Mouse (Mus musculus) cortical plate, adult 2 months (tissue): ENCODE data around the gene Pak6. TPM values are rescaled to one million over a fixed set of nuclear protein-coding genes. Genes with fewer than 3 reads are reported as not detected.
"Not testable (repeated sequence)": the region's sequence is repeated elsewhere in the genome, so short reads cannot be mapped to it uniquely, and the experiment has no call there.

Experiments used
- H3K27ac ChIP-seq: fragments of 200-500 bp; 2 replicates; pipeline ENCODE4 v1.5.1; 2012; ENCODE audit warnings: low read length, control low read depth, inconsistent platforms; ENCODE audit not compliant: insufficient read depth
- H3K4me1 ChIP-seq: fragments of 200-500 bp; 2 replicates; pipeline ENCODE4 v1.6.1; 2011; ENCODE audit warnings: low read length; ENCODE audit not compliant: control insufficient read depth, insufficient read depth
- H3K4me3 ChIP-seq: fragments of 200-500 bp; 2 replicates; pipeline ENCODE4 v1.5.1; 2011; ENCODE audit warnings: mild to moderate bottlenecking, low read length, control low read depth; ENCODE audit not compliant: insufficient read depth
- CTCF ChIP-seq: fragments of 200-500 bp; IDR thresholded peaks from 2 replicates; pipeline ENCODE4 v1.5.1; 2011; ENCODE audit warnings: mild to moderate bottlenecking, control low read depth, low read length; ENCODE audit not compliant: insufficient read depth; ENCODE audit errors: extremely low read depth
- POLR2A ChIP-seq: fragments of 200-500 bp; IDR thresholded peaks from 2 replicates; pipeline ENCODE4 v1.6.1; 2011; ENCODE audit warnings: mild to moderate bottlenecking, low read length, control low read depth; ENCODE audit not compliant: insufficient read depth; ENCODE audit errors: extremely low read depth
- polyA plus RNA-seq: library from polyadenylated mRNA; depleted of rRNA; stranded (reverse); fragments of >200 nt; gene quantifications from 2 replicates; pipeline ENCODE4 v1.2.3, GENCODE M21; 2012

The Pak6 gene
- polyA plus RNA-seq, 1 experiment = 58.0 TPM

- H3K27ac ChIP-seq = no peak overlapping the region
- TF ChIP-seq CTCF (no peak), POLR2A (no peak)
- H3K4me1 ChIP-seq = no peaks in the 10 kb centered on the region
- H3K4me3 ChIP-seq = no peak overlapping the region
These were observed 20.7 kb upstream of the Pak6 start for GRCm38 (mm10) chr2:118642431-118642830.

- no peak overlapping the region for H3K4me3 ChIP-seq
- TF ChIP-seq CTCF (no peak), POLR2A (no peak)
- no peak overlapping the region for H3K27ac ChIP-seq
- no peaks in the 10 kb centered on the region for H3K4me1 ChIP-seq
These were observed 20.2 kb upstream of the Pak6 start for GRCm38 (mm10) chr2:118642942-118643341.

- H3K4me3 ChIP-seq = no peak overlapping the region
- TF ChIP-seq POLR2A (no peak), CTCF (no peak)
These were observed 16.4 kb upstream of the Pak6 start for GRCm38 (mm10) chr2:118646665-118647064.

GRCm38 (mm10) chr2:118650697-118651096 lies 12.4 kb upstream of the Pak6 start:
- not testable (repeated sequence) for H3K4me3 ChIP-seq, H3K4me1 ChIP-seq, H3K27ac ChIP-seq

More at GRCm38 (mm10) chr2:118646665-118647064, 16.4 kb upstream of the Pak6 start:
- no peaks in the 10 kb centered on the region for H3K4me1 ChIP-seq
- H3K27ac ChIP-seq = no peak overlapping the region

- no peak for TF ChIP-seq POLR2A
- no peak for TF ChIP-seq CTCF
- H3K27ac ChIP-seq = no peak overlapping the region
- peaks cover 3% of the 10 kb centered on the region; the same call in 1 of the 2 replicates for H3K4me1 ChIP-seq
- H3K4me3 ChIP-seq = no peak overlapping the region
These were observed 6.3 kb upstream of the Pak6 start for GRCm38 (mm10) chr2:118656688-118657281.

- Histone ChIP-seq H3K4me3 (no peak overlapping the region), H3K27ac (no peak overlapping the region), H3K4me1 (peaks cover 3% of the 10 kb centered on the region; the same call in 1 of the 2 replicates)
- no peak for TF ChIP-seq CTCF
- no peak for TF ChIP-seq POLR2A
These were observed 4.6 kb upstream of the Pak6 start for GRCm38 (mm10) chr2:118658457-118658856.

- H3K27ac ChIP-seq = no peak overlapping the region
- TF ChIP-seq POLR2A (no peak), CTCF (no peak)
- no peak overlapping the region for H3K4me3 ChIP-seq
- H3K4me1 ChIP-seq = peaks cover 3% of the 10 kb centered on the region; the same call in 1 of the 2 replicates
These were observed 4.0 kb upstream of the Pak6 start for GRCm38 (mm10) chr2:118659077-118659476.

- H3K27ac ChIP-seq = no peak overlapping the region
- TF ChIP-seq POLR2A = no peak
- no peak for TF ChIP-seq CTCF
- peaks cover 3% of the 10 kb centered on the region; the same call in 1 of the 2 replicates for H3K4me1 ChIP-seq
- no peak overlapping the region; the same call in 1 of the 2 replicates for H3K4me3 ChIP-seq
These were observed 3.6 kb upstream of the Pak6 start for GRCm38 (mm10) chr2:118659493-118659892.

- Histone ChIP-seq H3K27ac (0 out of 2 replicates have a peak overlapping the region, but pooled peaks have one; percentile 24), H3K4me1 (peaks cover 4% of the 10 kb centered on the region; the same call in 1 of the 2 replicates), H3K4me3 (peak overlapping the region; percentile 27)
- peak; percentile 21; the same call in 1 of the 2 replicates for TF ChIP-seq POLR2A
- no peak for TF ChIP-seq CTCF
These were observed 3.1 kb upstream of the Pak6 start for GRCm38 (mm10) chr2:118659998-118660452.

GRCm38 (mm10) chr2:118661891-118662290 lies 1.2 kb upstream of the Pak6 start:
- H3K4me3 ChIP-seq = no peak overlapping the region
- H3K4me1 ChIP-seq = peaks cover 8% of the 10 kb centered on the region; the same call in 1 of the 2 replicates
- TF ChIP-seq POLR2A (no peak), CTCF (no peak)
- H3K27ac ChIP-seq = no peak overlapping the region
